Mouse (Mus musculus) limb, embryonic 11.5 days (tissue): ENCODE data around the gene Zfhx3. TPM values are rescaled to one million over a fixed set of nuclear protein-coding genes. Genes with fewer than 3 reads are reported as not detected.

Source experiments
- ATAC-seq: fragments of 200-750 bp; cut with Nextera tagmentation; 2 replicates; pipeline ENCODE4 v1.8.0; 2017; ENCODE audit warnings: low read depth; ENCODE audit not compliant: insufficient number of reproducible peaks, low FRiP score, low TSS enrichment
- DNase-seq: peaks from one replicate; pipeline ENCODE4 v3.0.0-alpha.2; 2015; ENCODE audit warnings: low spot score
- H3K27ac ChIP-seq: fragments of 300-500 bp; sonication (generic); replicated peaks from 2 replicates; pipeline ENCODE4 v1.5.1; 2014; ENCODE audit warnings: low read depth, mild to moderate bottlenecking, low read length
- H3K27me3 ChIP-seq: fragments of 300-500 bp; sonication (generic); 2 replicates; pipeline ENCODE4 v1.6.1; 2014; ENCODE audit warnings: mild to moderate bottlenecking, low read length, mixed read lengths; ENCODE audit not compliant: control insufficient read depth, insufficient read depth
- H3K36me3 ChIP-seq: fragments of 300-500 bp; sonication (generic); 2 replicates; pipeline ENCODE4 v1.6.1; 2014; ENCODE audit warnings: mild to moderate bottlenecking, low read length, moderate library complexity, mixed read lengths; ENCODE audit not compliant: control insufficient read depth, insufficient read depth
- H3K4me1 ChIP-seq: fragments of 300-500 bp; sonication (generic); 2 replicates; pipeline ENCODE4 v1.6.1; 2014; ENCODE audit warnings: low read length, mixed read lengths; ENCODE audit not compliant: control insufficient read depth, insufficient read depth
- H3K4me2 ChIP-seq: fragments of 300-500 bp; sonication (generic); 2 replicates; pipeline ENCODE4 v1.6.1; 2014; ENCODE audit warnings: low read depth, mild to moderate bottlenecking, moderate library complexity; ENCODE audit not compliant: severe bottlenecking
- H3K4me3 ChIP-seq: fragments of 300-500 bp; sonication (generic); 2 replicates; pipeline ENCODE4 v1.5.1; 2014; ENCODE audit warnings: low read depth, low read length
- H3K9ac ChIP-seq: fragments of 300-500 bp; sonication (generic); 2 replicates; pipeline ENCODE4 v1.6.1; 2014; ENCODE audit warnings: mild to moderate bottlenecking, low read length
- H3K9me3 ChIP-seq: fragments of 300-500 bp; sonication (generic); 2 replicates; pipeline ENCODE4 v1.6.1; 2016; ENCODE audit warnings: low read length; ENCODE audit not compliant: control insufficient read depth
- WGBS: fragments of 180-500 bp; shearing (Covaris S2); extraction: QIAGEN DNeasy Blood & Tissue Kit; methylation state at CpG from one replicate; pipeline ENCODE4 v1.1.7; 2014; 5-methylcytosine and 5-hydroxymethylcytosine counted together
- polyA plus RNA-seq: library from polyadenylated mRNA; unstranded; fragments of >200 nt; fragmentation: Nextera tagmentation; extraction: Ambion mirVana; gene quantifications from 2 replicates; pipeline ENCODE4 v1.2.1, GENCODE M21; 2014

Zfhx3 gene
- polyA plus RNA-seq, 1 experiment from 2014 or later: 36.4 TPM

GRCm38 (mm10) chr8:108480141-108480540 lies 537.7 kb downstream of the Zfhx3 start:
- ATAC-seq (no peak), DNase-seq (no peak)
- H3K27me3 ChIP-seq: no peaks in the 10 kb centered on the region
- H3K27ac ChIP-seq: no peak overlapping the region
- H3K9me3 ChIP-seq: no peaks in the 10 kb centered on the region
- H3K36me3 ChIP-seq: no peaks in the 10 kb centered on the region
- 0 out of 2 replicates have a peak, but pooled peaks cover 6% of the 10 kb centered on the region for H3K4me1 ChIP-seq
- H3K4me3 ChIP-seq: no peak overlapping the region
- WGBS: 62% methylated on average over 12 of the region's 12 CpGs
- H3K9ac ChIP-seq: no peak overlapping the region
- H3K4me2 ChIP-seq: no peak overlapping the region

- ATAC-seq (peak; percentile 57; the same call in 1 of the 2 replicates), DNase-seq (peak; percentile 74)
- Histone ChIP-seq H3K4me1 (0 out of 2 replicates have a peak, but pooled peaks cover 6% of the 10 kb centered on the region), H3K36me3 (no peaks in the 10 kb centered on the region), H3K9ac (no peak overlapping the region), H3K9me3 (no peaks in the 10 kb centered on the region), H3K4me3 (no peak overlapping the region), H3K27ac (no peak overlapping the region), H3K4me2 (no peak overlapping the region), H3K27me3 (no peaks in the 10 kb centered on the region)
- WGBS: 10% methylated on average over 11 of the region's 11 CpGs
Observed at GRCm38 (mm10) chr8:108481167-108481815, 538.8 kb downstream of the Zfhx3 start.

GRCm38 (mm10) chr8:108496101-108496500 lies 553.7 kb downstream of the Zfhx3 start:
- Histone ChIP-seq H3K9ac (no peak overlapping the region), H3K4me2 (no peak overlapping the region), H3K4me1 (0 out of 2 replicates have a peak, but pooled peaks cover 4% of the 10 kb centered on the region), H3K27me3 (no peaks in the 10 kb centered on the region), H3K9me3 (no peaks in the 10 kb centered on the region), H3K27ac (no peak overlapping the region), H3K36me3 (no peaks in the 10 kb centered on the region), H3K4me3 (no peak overlapping the region)
- DNase-seq (no peak), ATAC-seq (no peak)
- 87% methylated on average over 12 of the region's 12 CpGs for WGBS

GRCm38 (mm10) chr8:108506779-108507178 lies 564.3 kb downstream of the Zfhx3 start:
- peaks cover 9% of the 10 kb centered on the region for H3K4me1 ChIP-seq
- no peak overlapping the region for H3K4me2 ChIP-seq
- 86% methylated on average over 3 of the region's 3 CpGs for WGBS
- H3K27me3 ChIP-seq: no peaks in the 10 kb centered on the region
- no peak overlapping the region for H3K9ac ChIP-seq
- no peak overlapping the region for H3K27ac ChIP-seq
- ATAC-seq (no peak), DNase-seq (no peak)
- no peak overlapping the region for H3K4me3 ChIP-seq
- no peaks in the 10 kb centered on the region for H3K36me3 ChIP-seq
- H3K9me3 ChIP-seq: no peaks in the 10 kb centered on the region

GRCm38 (mm10) chr8:108507769-108508168 lies 565.3 kb downstream of the Zfhx3 start:
- DNase-seq (no peak), ATAC-seq (no peak)
- Histone ChIP-seq H3K4me2 (no peak overlapping the region), H3K9ac (no peak overlapping the region), H3K36me3 (no peaks in the 10 kb centered on the region), H3K4me3 (no peak overlapping the region), H3K27me3 (no peaks in the 10 kb centered on the region), H3K9me3 (no peaks in the 10 kb centered on the region), H3K27ac (no peak overlapping the region), H3K4me1 (peaks cover 9% of the 10 kb centered on the region)
- 70% methylated on average over 3 of the region's 3 CpGs for WGBS

GRCm38 (mm10) chr8:108510641-108511325 lies 568.3 kb downstream of the Zfhx3 start:
- H3K27ac ChIP-seq: peak overlapping the region; percentile 66
- H3K4me3 ChIP-seq: no peak overlapping the region
- H3K9me3 ChIP-seq: no peaks in the 10 kb centered on the region
- H3K4me2 ChIP-seq: peak overlapping the region; percentile 22; the same call in 1 of the 2 replicates
- no peak overlapping the region; the same call in 1 of the 2 replicates for H3K9ac ChIP-seq
- no peaks in the 10 kb centered on the region for H3K36me3 ChIP-seq
- H3K27me3 ChIP-seq: no peaks in the 10 kb centered on the region
- H3K4me1 ChIP-seq: peaks cover 11% of the 10 kb centered on the region
- DNase-seq (peak; percentile 41), ATAC-seq (peak; percentile 31; the same call in 1 of the 2 replicates)
- 30% methylated on average over 14 of the region's 14 CpGs for WGBS

GRCm38 (mm10) chr8:108518116-108518515 lies 575.7 kb downstream of the Zfhx3 start:
- no peak for DNase-seq
- no peak overlapping the region for H3K4me2 ChIP-seq
- WGBS: 92% methylated on average over 7 of the region's 7 CpGs
- no peak overlapping the region for H3K4me3 ChIP-seq
- no peak for ATAC-seq
- no peak overlapping the region for H3K27ac ChIP-seq
- H3K36me3 ChIP-seq: no peaks in the 10 kb centered on the region
- no peaks in the 10 kb centered on the region for H3K9me3 ChIP-seq
- no peaks in the 10 kb centered on the region for H3K27me3 ChIP-seq
- H3K4me1 ChIP-seq: 0 out of 2 replicates have a peak, but pooled peaks cover 2% of the 10 kb centered on the region
- no peak overlapping the region for H3K9ac ChIP-seq

- ATAC-seq: no peak
- WGBS: 92% methylated on average over 4 of the region's 4 CpGs
Observed at GRCm38 (mm10) chr8:108522050-108522449, 579.6 kb downstream of the Zfhx3 start.

More at GRCm38 (mm10) chr8:108522050-108522449, 579.6 kb downstream of the Zfhx3 start:
- no peak overlapping the region for H3K4me2 ChIP-seq
- H3K4me3 ChIP-seq: no peak overlapping the region
- no peaks in the 10 kb centered on the region for H3K9me3 ChIP-seq
- H3K27me3 ChIP-seq: no peaks in the 10 kb centered on the region
- no peak for DNase-seq
- no peak overlapping the region for H3K27ac ChIP-seq
- H3K9ac ChIP-seq: no peak overlapping the region
- no peaks in the 10 kb centered on the region for H3K4me1 ChIP-seq
- no peaks in the 10 kb centered on the region for H3K36me3 ChIP-seq
